ENCODE assay signal across 9 mouse cellular contexts in genomic region chr11:108980530-108980929, GRCm38 (mm10).
DNase-seq lines count a peak whose midpoint lies in the region; ATAC-seq lines count a peak whose summit lies in the region.
"Had no signal": no experiment of that assay in that cellular context is flagged by ENCODE, and none has a peak within 500 bp of the region (broad histone marks: within the 10 kb centered on the region; RNA-seq: fewer than 3 reads in every experiment).

No protein-coding gene starts in this region.

- no peak overlapping the region for H3K4me2 ChIP-seq in midbrain, embryonic 14.5 days (ENCODE audit: low read length)
- H3K4me2 ChIP-seq: neural tube, embryonic 12.5 days had no signal

- no peaks in the 10 kb centered on the region for H3K27me3 ChIP-seq in midbrain, embryonic 14.5 days (ENCODE audit: control insufficient read depth, insufficient read depth, low read length)
- H3K27me3 ChIP-seq: neural tube, embryonic 12.5 days had no signal

- no peak for ATAC-seq in midbrain, embryonic 14.5 days (ENCODE audit: low FRiP score, low TSS enrichment)

- no peaks in the 10 kb centered on the region for H3K36me3 ChIP-seq in midbrain, embryonic 14.5 days (ENCODE audit: control insufficient read depth, insufficient read depth, low read length)
- H3K36me3 ChIP-seq: neural tube, embryonic 12.5 days had no signal

- intact Hi-C loops in heart, postnatal 36 days (cut with DNase I), result loop anchor here (5.0 kb wide), 1 partner anchor 53 kb away; no protein-coding TSS in a partner anchor
- intact Hi-C loops in gastrocnemius, postnatal 36 days (cut with DNase I), result no loop called here

- H3K4me1 ChIP-seq in midbrain, embryonic 14.5 days (ENCODE audit: control insufficient read depth, insufficient read depth, low read length), result peaks cover 9% of the 10 kb centered on the region

- H3K4me3 ChIP-seq in midbrain, embryonic 14.5 days (replicated peaks; ENCODE audit: low read depth, low read length), result no peak overlapping the region
- H3K4me3 ChIP-seq: neural tube, embryonic 12.5 days had no signal

- H3K9me3 ChIP-seq in midbrain, embryonic 14.5 days (ENCODE audit: control insufficient read depth, low read length), result no peaks in the 10 kb centered on the region
- H3K9me3 ChIP-seq: neural tube, embryonic 12.5 days had no signal

- H3K9ac ChIP-seq in midbrain, embryonic 14.5 days (replicated peaks; ENCODE audit: low read length), result no peak overlapping the region
- H3K9ac ChIP-seq: neural tube, embryonic 12.5 days had no signal

- H3K27ac ChIP-seq in midbrain, embryonic 14.5 days (replicated peaks; ENCODE audit: low read depth, low read length), result no peak overlapping the region
- H3K27ac ChIP-seq: neural tube, embryonic 12.5 days had no signal

- DNase-seq in cerebellum, adult 11-12 months, result peak; percentile 15
- DNase-seq in cerebellum, postnatal 4 days (ENCODE audit: low spot score in 2 of 2), result no peak
- peak; percentile 10 to 36 for DNase-seq in cerebellum, adult 18-20 months
- DNase-seq in heart, postnatal 36 days, result peak; percentile 23 to 35
- peak; percentile 68 to 85 for DNase-seq in lung, adult 18-20 months
- DNase-seq in urinary bladder, postnatal 25 days (ENCODE audit: low spot score), result peak; percentile 27
- no peak for DNase-seq in gastrocnemius, postnatal 36 days
- no peak for DNase-seq in midbrain, embryonic 14.5 days

- WGBS in midbrain, embryonic 14.5 days, result 89% methylated on average over 12 of the region's 12 CpGs

Comparison
In these comparisons a context has a peak if more than half of its experiments do, and no peak if none do; other contexts are left out.
1. DNase-seq: peak in cerebellum, adult 11-12 months (single experiment), cerebellum, adult 18-20 months (2 of 2), heart, postnatal 36 days (2 of 2), lung, adult 18-20 months (2 of 2) and urinary bladder, postnatal 25 days (single experiment); none in cerebellum, postnatal 4 days (0 of 2), gastrocnemius, postnatal 36 days (0 of 2) and midbrain, embryonic 14.5 days (single experiment).